Mouse (Mus musculus): ENCODE measurements at regions not wholly inside any gene's neighbourhood (a gene's known extent, or its start where the extent isn't known, plus 50 kb on each side); places are given as distances from the start of the nearest gene placed in this dataset.

GRCm38 (mm10) chr2:92851336-92851735 is 63.6 kb upstream of the Syt13 start:
- no peak for ATAC-seq (replicated peaks; ENCODE audit: poor library complexity)

GRCm38 (mm10) chr2:92853175-92853574 is 61.7 kb upstream of the Syt13 start:
- ATAC-seq (replicated peaks; ENCODE audit: poor library complexity) = no peak

- ATAC-seq (replicated peaks; ENCODE audit: poor library complexity) = no peak
These were observed 60.6 kb upstream of the Syt13 start for GRCm38 (mm10) chr2:92854331-92854730.

GRCm38 (mm10) chr2:92856047-92856446 is 58.9 kb upstream of the Syt13 start:
- ATAC-seq (replicated peaks; ENCODE audit: poor library complexity) = no peak

DNA sequence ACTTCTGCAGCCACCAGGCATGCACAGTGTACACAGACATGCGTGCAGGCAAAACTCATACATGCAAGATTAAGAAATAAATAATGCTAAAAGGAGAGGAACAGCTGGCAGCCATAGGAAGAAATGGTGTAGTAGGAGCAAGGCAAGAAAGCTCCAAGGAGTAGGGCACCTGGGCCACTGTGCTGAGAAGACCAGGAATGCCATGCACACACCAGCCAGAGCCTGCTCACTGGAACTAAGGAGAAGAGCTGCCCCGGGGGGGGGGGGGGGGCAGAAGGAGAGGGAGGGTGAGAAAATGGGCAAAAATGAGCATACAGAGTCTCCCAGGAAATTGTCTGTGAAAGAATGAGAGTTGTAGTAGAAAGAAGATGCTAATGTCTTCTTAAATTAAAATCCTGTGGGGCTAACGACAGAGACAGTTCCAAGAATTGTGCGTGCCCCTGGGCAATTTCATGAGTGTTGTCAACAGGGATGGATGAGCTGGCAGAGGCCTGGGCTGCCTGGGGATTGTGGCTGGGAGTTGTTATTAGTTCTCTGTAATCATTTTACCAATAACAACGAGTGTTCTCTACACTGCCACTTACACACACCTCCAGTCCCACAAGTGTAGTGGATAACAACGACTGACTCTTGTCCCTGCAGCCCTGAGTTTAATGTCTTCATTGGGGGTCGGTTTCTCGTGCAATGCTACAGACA is 54.2 kb upstream of the Syt13 start:
- no peak for ATAC-seq (replicated peaks; ENCODE audit: poor library complexity)

Data from megakaryocyte progenitor cell, adult 5-6 weeks (primary cell).